Mouse (Mus musculus) heart, postnatal 36 days (tissue): ENCODE data around the gene Fat3. TPM values are rescaled to one million over a fixed set of nuclear protein-coding genes. Genes with fewer than 3 reads are reported as not detected.
A peak's percentile ranks its signal among the peaks of the same experiment; 100 is the strongest.

Experiments used
- DNase-seq, 2 experiments: peaks; one replicate each; pipeline ENCODE4 v3.0.0; 2021 to 2022
- intact Hi-C: fragments of 180-260 bp; cut with DNase I; formaldehyde crosslinking; loops from one replicate; pipeline ENCODE4 v1.15.1; 2025
- total RNA-seq, 2 experiments: library from RNA; stranded (reverse); gene quantifications; 2 replicates each; pipeline ENCODE4 v1.2.3; 2021

Gene Fat3
- total RNA-seq, 2 experiments from 2014 or later: 0.47 to 0.65 TPM

DNA sequence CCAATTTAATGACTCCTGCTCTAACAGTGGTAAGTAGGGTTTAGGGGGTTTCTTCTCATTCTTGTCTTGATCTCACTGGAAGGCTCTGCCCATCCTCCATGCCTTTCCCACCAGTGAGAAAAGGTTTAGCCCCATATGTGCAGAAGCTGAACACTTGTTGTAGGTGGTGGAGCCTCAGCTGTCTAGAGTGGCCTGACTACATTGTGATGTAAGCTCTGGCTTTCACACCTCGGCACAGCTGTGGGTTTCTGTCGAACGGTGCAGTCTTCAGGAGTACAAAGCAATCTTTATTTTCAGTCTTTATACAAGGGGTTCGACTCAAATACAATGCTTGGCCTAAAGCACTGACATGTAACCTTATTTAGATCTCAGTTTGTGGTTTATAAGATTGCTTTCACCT, 437.6 kb downstream of the Fat3 start:
- intact Hi-C loops: no loop called here
- DNase-seq: no peak

DNA sequence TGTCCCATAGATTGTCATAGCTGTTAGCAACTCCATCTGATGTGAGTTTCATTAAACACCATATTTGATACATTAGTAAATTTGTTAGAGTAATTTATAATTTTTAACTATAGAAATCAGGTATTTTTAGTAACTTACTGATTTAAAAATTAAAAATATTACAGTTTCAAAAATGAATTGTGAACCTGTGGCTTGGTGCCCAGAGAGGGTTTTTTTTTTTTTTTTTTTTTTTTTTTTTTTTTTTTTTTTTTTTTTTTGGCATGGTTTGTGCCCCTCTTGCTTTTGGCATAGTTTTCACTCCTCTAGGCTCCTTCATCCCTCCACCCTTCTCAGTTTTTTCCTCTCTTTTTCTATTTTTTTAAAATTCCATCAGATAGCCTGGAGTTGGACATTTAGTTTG, 438.6 kb downstream of the Fat3 start:
- intact Hi-C loops: no loop called here
- DNase-seq: no peak

DNA sequence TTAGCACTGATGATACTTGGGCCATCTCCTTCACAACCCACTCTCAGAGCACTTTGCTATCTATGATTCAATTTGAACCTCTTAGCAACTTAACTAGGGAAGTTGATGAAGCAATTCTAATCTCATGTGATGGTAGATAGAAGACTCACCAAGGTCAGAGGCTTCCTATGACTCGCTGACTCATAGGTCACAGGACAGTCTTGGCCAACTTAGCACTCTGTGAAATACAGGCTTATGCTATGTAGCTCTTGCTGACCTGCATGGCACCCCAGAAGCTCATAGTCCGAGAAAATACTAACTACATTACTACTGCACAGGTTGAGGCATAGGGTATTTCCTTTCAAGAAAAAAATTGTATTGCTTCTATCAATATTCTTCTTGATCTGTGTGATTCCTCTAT, 454.4 kb downstream of the Fat3 start:
- intact Hi-C loops: no loop called here
- DNase-seq: no peak

DNA sequence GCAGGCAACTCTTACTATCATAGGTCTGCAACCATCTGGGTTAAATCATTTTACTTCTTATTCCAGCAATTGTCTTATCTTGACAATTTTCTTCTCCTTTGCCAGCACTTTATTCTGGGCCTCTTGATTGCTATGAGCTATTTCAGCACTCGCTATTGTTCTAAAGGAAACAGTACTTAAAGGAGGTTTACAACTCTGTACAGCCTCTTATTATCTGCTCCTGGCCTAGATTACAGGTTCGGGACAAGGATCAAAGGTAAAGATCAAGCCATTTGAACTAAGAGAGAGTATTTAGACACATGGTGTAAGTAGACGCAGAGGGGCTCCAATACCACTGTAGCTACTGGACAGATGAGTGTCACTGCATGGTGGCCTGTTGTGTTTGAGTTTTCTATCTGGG, 463.7 kb downstream of the Fat3 start:
- intact Hi-C loops: no loop called here
- DNase-seq: no peak

DNA sequence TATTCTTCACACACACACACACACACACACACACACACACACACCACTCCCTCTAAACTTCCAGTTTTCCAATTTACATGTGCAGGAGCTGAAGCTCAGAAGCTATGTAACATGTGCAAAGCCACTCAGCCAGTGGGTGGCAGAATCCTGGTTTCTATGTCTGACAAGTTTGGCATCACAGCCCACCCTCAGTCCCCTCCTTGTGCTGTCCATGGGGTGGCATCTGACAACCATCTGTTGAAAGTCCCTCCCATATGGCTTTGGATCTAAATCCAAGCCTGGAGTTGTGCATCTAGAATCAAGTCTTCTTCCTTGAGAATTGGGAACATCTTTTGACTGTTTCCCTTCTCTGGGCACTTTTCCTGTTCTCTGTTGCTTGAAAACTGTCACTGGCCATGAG, 464.7 kb downstream of the Fat3 start:
- intact Hi-C loops: no loop called here
- DNase-seq: no peak

DNA sequence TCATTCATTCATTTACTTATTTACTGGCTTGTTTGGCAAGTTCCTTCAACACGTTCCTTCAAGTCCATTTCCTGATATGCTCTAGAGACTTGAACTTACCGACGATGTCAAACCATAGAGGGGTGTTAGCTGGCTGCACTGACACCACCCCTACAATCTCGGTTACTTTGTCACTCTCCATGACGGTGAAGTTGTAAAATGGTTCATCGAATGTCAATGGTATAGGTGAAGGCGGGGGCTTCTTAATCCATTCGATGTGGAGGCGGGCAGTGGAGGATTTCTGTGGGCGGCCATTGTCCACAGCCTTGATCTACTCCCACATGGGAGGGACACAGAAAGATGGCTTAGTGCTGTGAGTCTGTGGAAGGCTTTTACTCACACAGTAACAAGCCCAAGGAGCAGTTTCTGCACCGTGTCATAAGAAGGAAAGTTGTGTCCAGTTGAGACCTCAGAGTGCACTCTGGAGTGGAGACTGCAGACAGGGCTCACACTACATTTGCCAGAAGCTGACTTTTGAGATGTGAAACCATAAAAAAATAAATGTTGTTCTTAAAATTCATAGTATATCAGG, 471.3 kb downstream of the Fat3 start:
- DNase-seq: no peak
- intact Hi-C loops: loop anchor here (2.0 kb wide), 1 partner anchor 85 kb away; no protein-coding TSS in a partner anchor

DNA sequence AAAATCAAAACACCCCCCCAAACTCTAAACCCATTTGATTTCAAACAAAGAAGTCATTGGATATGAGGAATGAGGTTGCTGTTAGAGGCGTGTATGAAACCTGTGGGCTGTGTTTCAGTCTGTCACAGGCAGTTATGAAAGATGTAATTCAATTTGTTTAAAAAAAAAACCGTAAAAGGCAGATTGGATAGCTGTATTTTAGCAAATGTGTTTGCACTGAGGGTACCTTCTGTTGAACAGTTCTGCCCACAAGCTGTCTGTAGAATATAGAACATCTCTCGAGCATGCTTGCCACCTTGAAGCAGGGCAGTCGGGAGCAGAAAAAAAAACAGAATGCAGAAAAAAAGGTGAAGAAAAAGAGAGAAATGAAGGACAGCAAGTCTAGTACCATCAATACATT, 472.0 kb downstream of the Fat3 start:
- DNase-seq: no peak
- intact Hi-C loops: loop anchor here (2.0 kb wide), 1 partner anchor 86 kb away; no protein-coding TSS in a partner anchor

DNA sequence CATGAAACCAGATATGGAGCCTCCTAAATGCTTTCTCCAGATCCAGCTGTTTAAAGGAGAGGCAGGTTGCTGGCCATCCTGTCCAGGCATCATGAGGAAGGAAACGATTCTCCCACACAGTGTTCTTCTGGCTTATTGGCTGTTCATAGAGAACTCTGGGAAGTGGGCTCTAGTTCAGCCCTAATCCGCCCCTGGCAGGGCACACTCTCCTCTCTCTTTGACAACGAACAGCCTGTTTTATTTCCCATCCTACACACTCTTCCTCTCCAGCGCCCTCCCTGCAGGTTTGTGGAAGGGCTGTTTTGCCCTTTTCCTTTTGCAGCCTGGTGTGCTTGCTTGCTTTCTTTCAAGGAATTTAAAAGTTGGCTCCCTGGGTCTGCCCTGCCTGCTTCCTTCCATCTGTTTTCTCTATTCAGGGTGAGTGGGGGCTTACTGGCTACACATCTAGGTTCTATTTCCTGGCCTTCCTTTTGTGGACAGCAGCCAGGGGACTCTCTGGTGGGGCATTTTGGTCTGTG, 472.6 kb downstream of the Fat3 start:
- peak; percentile 18 to 46 for DNase-seq
- intact Hi-C loops: loop anchor here (2.0 kb wide), 1 partner anchor 86 kb away; no protein-coding TSS in a partner anchor

DNA sequence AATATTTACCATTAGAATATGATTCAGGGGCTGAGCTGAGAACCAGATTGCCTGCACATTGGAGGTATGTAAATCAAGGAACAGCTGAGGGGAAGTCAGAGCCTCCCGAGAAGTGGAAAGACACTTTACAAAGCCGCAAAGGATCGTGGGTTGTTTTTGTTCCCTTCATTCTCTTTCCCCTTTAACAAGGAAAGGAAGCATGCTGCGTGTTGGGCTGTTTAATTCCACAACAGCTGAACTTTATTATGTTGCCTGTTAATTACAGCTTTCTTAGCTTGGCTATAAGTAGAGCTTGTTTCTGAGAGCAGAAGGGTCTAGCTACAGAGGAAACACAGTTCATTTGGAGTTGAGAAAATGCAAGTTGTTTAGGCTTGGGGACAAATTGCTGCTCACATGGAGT, 475.0 kb downstream of the Fat3 start:
- DNase-seq: no peak
- intact Hi-C loops: no loop called here

DNA sequence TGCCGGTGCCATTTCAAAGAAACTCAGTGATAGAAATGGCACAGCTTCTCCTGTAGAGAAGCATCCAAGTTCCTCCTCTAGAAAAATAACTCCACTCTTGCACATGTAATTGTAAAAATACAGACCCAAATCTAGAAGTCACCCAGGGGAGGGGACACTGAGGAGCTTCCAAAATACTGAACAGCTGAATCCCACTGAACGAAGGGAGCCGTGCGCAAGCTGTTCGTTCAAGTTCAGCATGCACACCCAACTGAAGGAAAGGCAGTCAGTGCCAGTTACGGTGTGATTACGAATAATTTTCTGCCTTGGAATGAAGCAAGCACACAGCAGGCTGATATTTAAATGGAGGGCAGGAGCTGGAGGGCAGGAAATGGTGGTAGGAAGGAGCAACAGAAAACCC, 476.4 kb downstream of the Fat3 start:
- no peak for DNase-seq
- intact Hi-C loops: no loop called here

DNA sequence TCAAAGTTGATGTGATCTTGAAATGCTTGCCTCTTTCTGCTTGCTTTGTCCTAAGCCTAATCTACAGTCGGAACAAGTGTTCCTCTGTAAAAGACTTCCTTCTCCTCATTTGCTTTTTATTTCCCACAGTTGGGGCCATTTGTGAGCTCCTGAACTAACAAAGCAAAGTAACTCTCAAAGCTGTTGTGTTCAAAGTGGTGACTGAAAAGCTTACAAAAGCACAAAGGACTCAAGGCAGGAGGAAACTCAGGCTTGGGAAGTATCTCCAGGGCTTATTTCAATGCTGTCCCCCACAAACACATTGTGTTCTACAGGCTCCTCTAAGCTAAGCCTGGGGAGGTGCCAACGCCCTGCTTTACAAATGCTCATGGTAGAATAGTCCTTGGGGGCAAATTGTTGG, 487.0 kb downstream of the Fat3 start:
- intact Hi-C loops: no loop called here
- DNase-seq: no peak

DNA sequence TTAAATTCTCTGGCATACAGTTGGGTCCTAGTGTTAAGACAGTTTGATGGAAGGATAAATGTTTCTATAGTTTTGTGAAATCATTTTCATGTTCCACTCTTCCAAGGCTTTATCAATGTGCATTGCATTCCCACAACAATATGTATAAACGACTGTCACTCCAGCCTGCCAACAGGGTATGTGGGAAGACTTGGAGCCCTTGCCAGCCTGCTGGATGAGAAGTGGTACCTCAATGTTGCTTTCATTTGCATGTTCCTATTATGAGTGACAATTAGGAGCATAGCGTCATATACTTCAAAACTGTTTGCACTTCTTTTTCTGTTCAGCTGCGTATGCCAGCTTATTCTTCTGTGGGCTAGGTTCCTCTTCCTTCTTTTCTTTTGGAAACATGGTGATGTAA, 489.7 kb downstream of the Fat3 start:
- intact Hi-C loops: no loop called here
- no peak for DNase-seq

DNA sequence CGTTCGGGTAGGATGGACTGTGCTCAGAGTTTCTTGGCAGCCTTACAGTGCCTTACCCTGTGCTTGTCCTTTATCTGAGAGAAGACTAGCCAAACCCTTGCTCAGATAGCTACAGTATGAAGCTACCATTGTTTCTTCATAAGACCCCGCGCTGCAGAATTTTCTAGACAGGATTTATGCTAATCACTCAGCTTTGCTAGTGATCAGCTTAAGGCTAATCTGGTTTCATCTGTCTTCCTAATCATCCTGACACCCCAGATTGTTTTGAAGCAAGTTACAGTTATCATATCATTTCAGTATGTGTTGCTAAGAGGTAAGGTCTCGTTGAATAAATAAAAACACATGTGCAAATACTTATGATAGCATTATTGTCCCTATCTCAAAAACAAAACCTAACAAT, 493.6 kb downstream of the Fat3 start:
- intact Hi-C loops: no loop called here
- DNase-seq: no peak

DNA sequence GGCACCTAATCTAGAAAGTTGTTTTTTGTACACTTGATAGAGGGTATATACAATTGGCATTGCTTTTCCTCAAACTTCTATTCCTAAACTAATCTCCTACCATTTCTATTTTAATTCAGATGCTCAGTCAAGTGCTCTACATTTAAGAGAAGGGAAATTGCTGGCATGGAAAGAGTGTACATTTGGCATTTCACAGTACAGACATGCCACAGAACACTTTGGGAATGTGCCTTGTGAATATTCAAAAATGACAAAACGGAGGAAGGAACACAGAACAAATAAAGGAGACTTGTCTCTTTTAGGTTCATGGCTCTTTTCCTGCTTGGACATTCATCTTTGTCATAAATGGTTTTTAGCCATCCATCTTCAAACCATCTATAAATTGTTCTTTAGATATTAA, 498.1 kb downstream of the Fat3 start:
- DNase-seq: no peak
- intact Hi-C loops: no loop called here

DNA sequence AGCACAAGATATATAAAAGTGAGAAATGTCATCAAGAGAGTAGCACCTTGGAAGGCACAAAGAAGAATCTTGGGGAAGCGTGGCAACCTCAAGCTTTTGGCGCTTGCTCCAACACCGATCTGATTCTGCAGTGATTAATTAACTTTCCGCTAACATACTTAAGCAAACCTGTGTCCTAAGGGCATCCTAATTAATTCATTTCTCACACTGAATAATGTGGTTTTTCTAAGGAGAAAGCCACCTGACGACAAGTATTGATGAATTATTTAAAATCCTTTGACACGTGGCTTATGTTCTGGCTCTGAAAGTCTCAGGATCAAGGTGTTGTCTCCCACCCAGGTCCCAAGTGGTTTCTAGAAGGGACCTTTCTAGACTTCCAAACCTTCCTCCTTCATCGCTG, 506.3 kb downstream of the Fat3 start:
- DNase-seq: no peak
- intact Hi-C loops: no loop called here

DNA sequence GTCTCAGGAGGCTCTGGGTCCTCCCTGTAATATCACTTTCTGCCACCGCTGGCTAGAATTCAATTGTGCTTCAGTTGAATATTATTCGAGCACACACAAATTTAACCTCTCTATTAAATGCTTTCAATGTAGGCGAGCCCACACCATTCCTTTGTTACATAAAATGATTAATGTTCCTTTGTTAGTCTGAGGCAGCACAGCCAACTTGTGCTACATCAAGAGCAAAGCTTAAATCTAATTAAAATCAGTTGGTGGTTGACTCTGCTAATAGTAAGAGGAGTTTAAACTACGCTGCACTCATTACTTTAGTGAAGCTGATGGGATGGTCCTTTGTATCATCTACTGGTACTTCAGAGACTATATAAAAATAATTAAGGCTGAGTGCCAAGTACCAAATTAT, 506.9 kb downstream of the Fat3 start:
- DNase-seq: no peak
- intact Hi-C loops: no loop called here

DNA sequence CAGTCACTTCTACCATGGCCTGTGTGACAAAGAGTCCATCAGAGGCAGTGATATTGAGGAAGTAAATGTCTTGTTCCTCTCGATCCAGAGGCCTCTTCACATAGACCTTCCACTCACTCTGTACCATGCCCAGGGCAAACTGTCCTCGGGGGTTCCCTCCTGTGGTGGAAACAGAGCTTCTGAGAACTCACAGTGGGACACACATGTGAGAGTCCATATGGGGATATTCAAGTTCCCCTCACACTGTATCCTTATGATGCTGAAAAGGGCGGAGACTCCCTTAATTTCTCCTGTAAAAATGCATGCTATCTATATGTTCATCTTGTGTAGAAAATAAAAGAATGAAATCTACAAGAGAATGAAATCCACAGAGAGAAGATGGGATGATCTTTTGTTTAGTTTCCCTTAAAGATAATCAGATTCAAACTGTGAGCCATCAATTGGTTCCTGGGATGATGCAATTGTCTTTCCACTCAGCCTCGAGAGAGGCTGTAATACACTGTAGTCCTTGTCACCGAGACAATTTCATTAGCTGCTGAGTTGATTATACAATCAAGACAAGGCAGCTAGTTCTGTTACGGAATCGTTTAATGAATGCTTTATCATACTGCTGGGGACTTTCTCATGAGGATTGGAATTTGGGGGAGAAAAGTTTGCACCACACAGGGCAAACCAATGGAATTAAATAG, 508.8 kb downstream of the Fat3 start:
- no peak for DNase-seq
- intact Hi-C loops: no loop called here

DNA sequence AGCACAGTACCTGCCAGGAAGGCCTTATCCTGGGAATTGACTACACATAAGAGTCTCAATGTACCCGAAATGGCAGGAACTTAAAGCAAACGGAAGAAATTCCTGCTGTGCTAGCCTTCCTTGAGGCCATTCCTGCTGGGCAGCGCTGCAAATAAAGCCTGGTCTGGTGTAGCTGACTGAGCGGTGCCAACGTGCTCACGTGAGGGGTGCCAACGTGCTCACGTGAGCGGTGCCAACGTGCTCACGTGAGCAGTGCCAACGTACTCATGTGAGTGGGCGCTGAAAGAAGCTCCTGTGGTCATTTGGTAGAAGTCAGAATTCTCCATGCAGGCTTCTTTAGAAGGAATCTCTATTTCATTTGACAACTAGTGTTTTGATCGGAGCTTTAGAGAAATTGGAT, 522.8 kb downstream of the Fat3 start:
- intact Hi-C loops: no loop called here
- no peak for DNase-seq

DNA sequence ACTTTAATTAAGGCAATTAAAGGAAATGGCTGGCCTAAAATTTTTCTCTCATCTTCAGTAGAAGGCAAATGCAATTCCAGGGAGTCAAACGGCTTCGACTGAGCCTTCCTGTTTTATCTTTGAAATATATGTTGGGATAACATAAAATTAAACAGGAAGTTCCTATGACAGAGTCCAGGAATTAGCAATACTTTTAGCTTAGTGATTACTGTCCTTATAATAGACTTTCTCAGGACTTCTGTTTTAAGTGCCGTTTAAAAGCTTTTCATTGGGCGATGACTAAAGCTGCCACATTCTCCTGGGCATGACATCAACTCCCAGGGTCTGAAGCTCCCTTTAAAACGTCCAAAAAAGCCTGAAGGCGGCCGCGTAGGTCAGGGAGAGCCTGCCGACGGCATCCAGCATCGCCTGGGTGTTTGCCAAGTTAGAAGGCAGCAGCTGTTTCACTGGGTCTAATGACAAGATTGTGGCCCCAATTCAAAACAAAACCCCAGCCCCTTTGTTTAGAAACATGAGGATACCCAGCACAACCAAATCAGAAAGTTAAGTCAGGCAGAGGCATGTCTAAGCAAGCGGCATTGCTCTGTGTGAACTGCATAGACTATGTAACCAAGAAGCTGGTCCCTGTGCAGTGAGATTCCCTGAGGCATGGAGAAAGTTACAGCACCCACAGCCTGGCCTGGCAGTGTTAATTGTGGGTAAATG, 524.0 kb downstream of the Fat3 start:
- peak; percentile 6 to 8 for DNase-seq
- intact Hi-C loops: no loop called here

DNA sequence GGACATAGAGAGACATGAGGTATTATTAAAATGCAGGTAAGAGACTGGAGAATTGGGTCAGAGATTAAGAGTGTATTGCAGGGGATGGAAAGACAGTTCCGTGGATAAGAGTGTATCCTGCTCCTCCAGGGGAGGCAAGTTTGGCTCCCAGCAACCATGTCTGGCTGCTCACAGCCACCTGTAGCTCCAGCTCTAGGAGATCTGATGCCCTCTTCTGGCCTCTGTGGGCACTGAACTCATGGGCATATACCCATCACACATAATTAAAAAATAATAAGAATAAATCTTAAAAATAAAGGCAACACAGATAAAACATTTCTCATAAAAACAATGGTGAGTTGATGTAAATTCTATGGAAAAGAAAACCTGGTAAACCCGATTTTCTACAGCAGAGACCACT, 525.1 kb downstream of the Fat3 start:
- DNase-seq: no peak
- intact Hi-C loops: no loop called here

DNA sequence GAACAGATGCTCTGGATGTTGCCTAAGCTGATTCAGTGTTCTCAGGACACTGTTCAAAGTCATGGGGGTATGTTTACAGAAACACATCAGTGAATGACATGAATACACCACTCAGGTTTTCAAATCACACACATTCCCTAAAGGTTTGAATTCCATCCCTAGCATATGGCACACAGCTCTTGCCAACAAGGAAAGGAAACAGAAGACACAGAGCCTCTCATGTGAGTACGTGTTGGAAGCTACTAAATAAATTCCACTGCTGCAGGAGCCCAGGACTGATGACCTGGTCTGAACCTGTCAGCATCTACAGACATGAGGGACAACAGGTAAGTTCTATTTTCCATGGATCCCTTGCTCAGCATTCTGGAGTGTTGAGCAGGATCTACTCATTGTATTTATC, 528.9 kb downstream of the Fat3 start:
- intact Hi-C loops: no loop called here
- DNase-seq: no peak

DNA sequence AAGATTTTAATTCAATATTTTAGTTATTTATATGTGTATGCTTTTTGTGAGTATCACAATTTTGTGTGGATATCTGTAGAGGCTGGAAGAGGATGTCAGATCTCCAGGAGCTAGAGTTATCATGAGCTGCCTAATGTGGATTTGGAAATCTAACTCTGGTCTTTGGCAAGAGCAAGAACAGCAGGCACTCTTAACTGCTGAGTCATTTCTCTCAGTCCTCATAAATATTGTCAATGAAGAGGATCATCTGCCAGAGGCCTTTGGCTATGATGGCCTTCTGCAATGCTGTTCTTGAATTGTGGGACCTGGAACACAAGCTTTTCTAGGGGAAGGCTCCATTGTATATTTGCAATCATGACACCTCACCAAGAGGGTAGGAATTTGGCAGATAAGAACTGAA, 529.7 kb downstream of the Fat3 start:
- intact Hi-C loops: no loop called here
- no peak for DNase-seq
